Mouse (Mus musculus) CH12.LX (cell line): ENCODE measurements around the gene 4930415L06Rik. TPM values are rescaled to one million over a fixed set of nuclear protein-coding genes. Genes with fewer than 3 reads are reported as not detected.

ENCODE experiments used
- DNase-seq: peaks from one replicate; pipeline ENCODE4 v3.0.0-alpha.2; 2013; ENCODE audit errors: extremely low read depth
- H3K27ac ChIP-seq: 2 replicates; pipeline ENCODE4 v1.5.1; 2012; ENCODE audit warnings: low read depth, mild to moderate bottlenecking, control low read depth, moderate library complexity; ENCODE audit not compliant: insufficient read depth
- H3K27me3 ChIP-seq: replicated peaks from 2 replicates; pipeline ENCODE3; 2012; ENCODE audit warnings: inconsistent platforms
- H3K36me3 ChIP-seq, 2 experiments: replicated peaks in 1 of 2; 2 replicates each; pipeline versions ENCODE3 to v1.6.1; 2012; ENCODE audit warnings: inconsistent platforms in 1 of 2, low read length in 1 of 2, mild to moderate bottlenecking in 1 of 2, mixed read lengths in 1 of 2, moderate library complexity in 1 of 2; ENCODE audit not compliant: control insufficient read depth in 1 of 2, insufficient read depth in 1 of 2
- H3K4me1 ChIP-seq, 2 experiments: 2 replicates each; pipeline ENCODE4 v1.6.1; 2012; ENCODE audit warnings: inconsistent platforms in 1 of 2, moderate library complexity in 1 of 2; ENCODE audit not compliant: insufficient read depth in 2 of 2, control insufficient read depth in 1 of 2
- H3K4me2 ChIP-seq: 2 replicates; pipeline ENCODE4 v1.6.1; 2012; ENCODE audit warnings: low read depth, mild to moderate bottlenecking, control low read depth; ENCODE audit not compliant: poor library complexity, insufficient read depth, severe bottlenecking
- H3K4me3 ChIP-seq, 3 experiments: fragments of 150-350 bp in 1 of 3; sonication (generic) in 1 of 3; replicated peaks in 1 of 3; 2 replicates each; pipeline versions ENCODE3 to v1.5.1; 2011 to 2012; ENCODE audit warnings: low read depth in 2 of 3, low read length in 2 of 3, mild to moderate bottlenecking in 2 of 3, moderate library complexity in 2 of 3, control low read depth in 1 of 3, improper control_type of control experiment in 1 of 3, inconsistent platforms in 1 of 3, mixed read lengths in 1 of 3; ENCODE audit not compliant: poor library complexity in 1 of 3
- H3K79me2 ChIP-seq: replicated peaks from 2 replicates; pipeline ENCODE4 v1.6.1; 2012; ENCODE audit warnings: mild to moderate bottlenecking, moderate library complexity; ENCODE audit not compliant: control insufficient read depth, poor library complexity, insufficient read depth, severe bottlenecking; ENCODE audit errors: extremely low read depth
- H3K9ac ChIP-seq: 2 replicates; pipeline ENCODE4 v1.6.1; 2012; ENCODE audit warnings: low read depth, mild to moderate bottlenecking, control low read depth, moderate library complexity; ENCODE audit not compliant: insufficient read depth
- H3K9me3 ChIP-seq: replicated peaks from 2 replicates; pipeline ENCODE3; 2012; ENCODE audit warnings: low read length, inconsistent platforms, mixed read lengths
- CHD1 ChIP-seq: IDR thresholded peaks from 2 replicates; pipeline ENCODE4 v1.6.1; 2012; ENCODE audit warnings: low read depth, low read length, improper control_type of control experiment, inconsistent platforms
- CHD2 ChIP-seq: IDR thresholded peaks from 2 replicates; pipeline ENCODE4 v1.6.1; 2011; ENCODE audit warnings: low read length, improper control_type of control experiment
- EP300 ChIP-seq: IDR thresholded peaks from 2 replicates; pipeline ENCODE4 v1.6.1; 2011; ENCODE audit warnings: low read length, improper control_type of control experiment
- ETS1 ChIP-seq: conservative IDR thresholded peaks from 2 replicates; pipeline ENCODE4 v1.6.1; 2012; ENCODE audit warnings: low read depth, mild to moderate bottlenecking, inconsistent platforms, low read length, improper control_type of control experiment, moderate library complexity
- KAT2A ChIP-seq: IDR thresholded peaks from 2 replicates; pipeline ENCODE4 v1.6.1; 2012; ENCODE audit warnings: low read length, improper control_type of control experiment, inconsistent platforms; ENCODE audit not compliant: insufficient replicate concordance
- MAFK ChIP-seq: IDR thresholded peaks from 2 replicates; pipeline ENCODE4 v1.6.1; 2011; ENCODE audit warnings: low read length, improper control_type of control experiment; ENCODE audit not compliant: insufficient replicate concordance
- MAX ChIP-seq: IDR thresholded peaks from 2 replicates; pipeline ENCODE4 v1.6.1; 2011; ENCODE audit warnings: low read length, improper control_type of control experiment
- MAZ ChIP-seq: IDR thresholded peaks from 2 replicates; pipeline ENCODE4 v1.6.1; 2012; ENCODE audit warnings: low read depth, mild to moderate bottlenecking, inconsistent platforms, low read length, improper control_type of control experiment, moderate library complexity
- MXI1 ChIP-seq: IDR thresholded peaks from 2 replicates; pipeline ENCODE4 v1.6.1; 2011; ENCODE audit warnings: mild to moderate bottlenecking, low read depth, low read length, improper control_type of control experiment
- MYC ChIP-seq: IDR thresholded peaks from 2 replicates; pipeline ENCODE4 v1.6.1; 2011; ENCODE audit warnings: low read depth, mild to moderate bottlenecking, improper control_type of control experiment, low read length
- NRF1 ChIP-seq: IDR thresholded peaks from 2 replicates; pipeline ENCODE4 v1.6.1; 2014; ENCODE audit warnings: low read depth, mild to moderate bottlenecking, inconsistent platforms, low read length, improper control_type of control experiment, moderate library complexity
- RCOR1 ChIP-seq: conservative IDR thresholded peaks from 2 replicates; pipeline ENCODE4 v1.6.1; 2012; ENCODE audit warnings: low read depth, mild to moderate bottlenecking, inconsistent platforms, low read length, improper control_type of control experiment
- TCF12 ChIP-seq: IDR thresholded peaks from 2 replicates; pipeline ENCODE4 v1.6.1; 2014; ENCODE audit warnings: low read depth, mild to moderate bottlenecking, inconsistent platforms, low read length, improper control_type of control experiment
- UBTF ChIP-seq: IDR thresholded peaks from 2 replicates; pipeline ENCODE4 v1.6.1; 2012; ENCODE audit warnings: low read depth, mild to moderate bottlenecking, inconsistent platforms, low read length, improper control_type of control experiment, moderate library complexity
- USF1 ChIP-seq: IDR thresholded peaks from 2 replicates; pipeline ENCODE4 v1.6.1; 2014; ENCODE audit warnings: low read depth, mild to moderate bottlenecking, inconsistent platforms, low read length, improper control_type of control experiment
- USF2 ChIP-seq: conservative IDR thresholded peaks from 2 replicates; pipeline ENCODE4 v1.6.1; 2011; ENCODE audit warnings: low read depth, low read length, improper control_type of control experiment
- ZC3H11A ChIP-seq: IDR thresholded peaks from 2 replicates; pipeline ENCODE4 v1.6.1; 2012; ENCODE audit warnings: low read depth, mild to moderate bottlenecking, inconsistent platforms, low read length, improper control_type of control experiment
- ZKSCAN1 ChIP-seq: IDR thresholded peaks from 2 replicates; pipeline ENCODE4 v1.6.1; 2012; ENCODE audit warnings: low read depth, inconsistent platforms, low read length, improper control_type of control experiment, borderline replicate concordance
- ZMIZ1 ChIP-seq: IDR thresholded peaks from 2 replicates; pipeline ENCODE4 v1.6.1; 2012; ENCODE audit warnings: low read depth, mild to moderate bottlenecking, inconsistent platforms, low read length, improper control_type of control experiment
- ZNF384 ChIP-seq: IDR thresholded peaks from 2 replicates; pipeline ENCODE4 v1.6.1; 2012; ENCODE audit warnings: low read depth, low read length, improper control_type of control experiment, inconsistent platforms
- dilution Hi-C: fragments of 300-500 bp; cut with MboI; formaldehyde crosslinking; loops from 2 replicates; pipeline ENCODE4 v1.14.3; 2020; ENCODE audit warnings: low sequenced_read_pairs; ENCODE audit not compliant: extremely low pct_unique_long_range_greater_than_20kb, extremely low pct_ligation_motif_present
- in situ Hi-C: fragments of 300-500 bp; cut with MboI; formaldehyde crosslinking; loops from 3 replicates; pipeline ENCODE4 v1.14.3; 2019; ENCODE audit warnings: low sequenced_read_pairs, low pct_ligation_motif_present, low pct_unique_long_range_greater_than_20kb, mixed read lengths
- polyA plus RNA-seq: library from polyadenylated mRNA; unstranded; fragments of >175 nt; gene quantifications from 2 replicates; pipeline ENCODE4 v1.2.1, GENCODE M21; 2012; ENCODE audit warnings: low read depth; ENCODE audit not compliant: insufficient read length
- total RNA-seq, 2 experiments: library from RNA; depleted of rRNA; stranded (reverse); fragments of 300-350 nt in 1 of 2; fragments of >200 nt in 1 of 2; gene quantifications; 2 replicates each; pipeline ENCODE4 v1.2.3; 2012 to 2014

The 4930415L06Rik gene
- total RNA-seq (2012; rRNA removed) (not detected in 2 replicates), total RNA-seq (2014; rRNA removed) (not detected in 2 replicates), polyA plus RNA-seq (not detected in 2 replicates)

DNA sequence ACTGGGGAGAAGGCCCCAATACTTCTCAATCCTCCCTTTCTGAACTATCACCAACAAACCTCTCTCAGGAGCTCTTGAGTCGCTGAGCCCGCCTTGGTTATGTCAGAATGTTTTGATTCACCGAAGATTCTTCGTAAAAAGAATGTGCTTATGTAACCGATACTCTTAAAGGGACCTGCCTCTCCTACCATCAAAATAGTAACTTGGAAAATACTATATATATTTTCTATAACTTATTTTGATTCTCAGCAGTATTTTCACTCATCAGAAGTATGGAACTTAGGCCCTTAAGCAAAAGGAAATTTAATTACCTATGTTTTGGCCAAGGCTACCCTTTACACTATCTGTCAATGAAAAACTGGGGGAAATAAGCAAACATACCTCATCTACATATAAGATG lies at the start of gene 4930415L06Rik:
Gene 4930415L06Rik, minus strand, starts transcription at position 101 of the 400 bp plus-strand sequence.
- H3K4me1 ChIP-seq, result no peaks in the 10 kb centered on the region
- TF ChIP-seq ETS1 (no peak), MAX (no peak), MAZ (no peak), USF1 (no peak), MXI1 (no peak), EP300 (no peak), KAT2A (no peak), RCOR1 (no peak), UBTF (no peak), USF2 (no peak), CHD1 (no peak), TCF12 (no peak), ZC3H11A (no peak), NRF1 (no peak), ZMIZ1 (no peak)
- TF ChIP-seq, all 38 proteins: peak for 0
- DNase-seq, result no peak
- Histone ChIP-seq H3K4me2 (no peak within 1 kb of the TSS), H3K9ac (no peak within 1 kb of the TSS), H3K27me3 (no peaks in the 10 kb centered on the region), H3K9me3 (no peaks in the 10 kb centered on the region), H3K79me2 (no peaks in the 10 kb centered on the region), H3K27ac (no peak within 1 kb of the TSS), H3K4me3 (no peak within 1 kb of the TSS), H3K36me3 (no peaks in the 10 kb centered on the region)
- in situ Hi-C loops (no loop called here), dilution Hi-C loops (no loop called here)

DNA sequence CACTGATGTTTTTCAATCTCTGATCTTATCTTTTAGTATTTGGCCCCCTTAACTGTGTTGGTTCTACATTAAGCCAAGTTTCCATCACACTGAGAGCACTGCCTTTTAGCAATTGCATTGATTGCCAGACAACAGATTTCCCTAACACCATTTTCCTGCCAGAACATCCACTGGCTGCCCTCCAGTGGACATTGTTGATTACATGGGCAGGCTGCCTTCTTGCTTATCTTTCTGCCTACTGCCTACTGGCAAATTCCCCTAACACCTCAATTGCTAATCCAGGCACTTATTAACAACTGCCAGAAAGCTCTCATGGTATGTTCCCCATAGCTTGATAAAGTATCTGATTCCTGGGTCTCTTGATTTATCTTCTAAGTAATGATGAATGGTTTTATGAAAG lies 46.0 kb upstream of the 4930415L06Rik start:
- dilution Hi-C loops (no loop called here), in situ Hi-C loops (no loop called here)
- Histone ChIP-seq H3K9ac (no peak overlapping the region), H3K79me2 (no peaks in the 10 kb centered on the region), H3K4me3 (no peak overlapping the region), H3K36me3 (no peaks in the 10 kb centered on the region), H3K27ac (no peak overlapping the region), H3K27me3 (no peaks in the 10 kb centered on the region), H3K4me2 (no peak overlapping the region), H3K4me1 (no peaks in the 10 kb centered on the region), H3K9me3 (no peaks in the 10 kb centered on the region)
- DNase-seq, result no peak
- TF ChIP-seq ZNF384 (no peak), UBTF (no peak), MXI1 (no peak), MAFK (no peak), NRF1 (no peak), ZKSCAN1 (no peak), EP300 (no peak), MAX (no peak), ZMIZ1 (no peak), MYC (no peak), CHD2 (no peak), RCOR1 (no peak), TCF12 (no peak)
